Mouse (Mus musculus) bone marrow, adult 2 months (tissue): ENCODE data around the gene Mtmr2. TPM values are rescaled to one million over a fixed set of nuclear protein-coding genes. Genes with fewer than 3 reads are reported as not detected.
"Not testable (repeated sequence)": the region's sequence is repeated elsewhere in the genome, so short reads cannot be mapped to it uniquely, and the experiment has no call there.

Source experiments
- H3K27ac ChIP-seq: fragments of 200-500 bp; 2 replicates; pipeline ENCODE4 v1.5.1; 2012; ENCODE audit warnings: low read depth, mild to moderate bottlenecking, control low read depth, inconsistent platforms, low read length; ENCODE audit not compliant: control insufficient read depth, poor library complexity, insufficient read depth
- H3K4me1 ChIP-seq: fragments of 200-500 bp; 2 replicates; pipeline ENCODE4 v1.6.1; 2011; ENCODE audit warnings: low read length; ENCODE audit not compliant: control insufficient read depth, insufficient read depth
- H3K4me3 ChIP-seq: fragments of 200-500 bp; replicated peaks from 2 replicates; pipeline ENCODE3; 2011; ENCODE audit warnings: mild to moderate bottlenecking, low read depth, low read length, control low read depth; ENCODE audit not compliant: control insufficient read depth
- CTCF ChIP-seq: fragments of 200-500 bp; IDR thresholded peaks from 2 replicates; pipeline ENCODE4 v1.5.1; 2011; ENCODE audit warnings: low read length, control low read depth; ENCODE audit not compliant: control insufficient read depth, insufficient read depth
- POLR2A ChIP-seq: fragments of 200-500 bp; IDR thresholded peaks from 2 replicates; pipeline ENCODE4 v1.6.1; 2011; ENCODE audit warnings: low read depth, mild to moderate bottlenecking, control low read depth, low read length, borderline replicate concordance; ENCODE audit not compliant: control insufficient read depth
- WGBS: fragments of 180-500 bp; shearing (Covaris S2); methylation state at CpG from one replicate; pipeline ENCODE4 v1.1.7; 2018; 5-methylcytosine and 5-hydroxymethylcytosine counted together
- polyA plus RNA-seq: library from polyadenylated mRNA; stranded (reverse); fragments of >200 nt; gene quantifications from 2 replicates; pipeline ENCODE4 v1.2.4, GENCODE M21; 2011; ENCODE audit warnings: low replicate concordance; ENCODE audit not compliant: missing spikeins, insufficient read depth, insufficient read length

The Mtmr2 gene
- polyA plus RNA-seq, 1 experiment: 12.9 TPM

DNA sequence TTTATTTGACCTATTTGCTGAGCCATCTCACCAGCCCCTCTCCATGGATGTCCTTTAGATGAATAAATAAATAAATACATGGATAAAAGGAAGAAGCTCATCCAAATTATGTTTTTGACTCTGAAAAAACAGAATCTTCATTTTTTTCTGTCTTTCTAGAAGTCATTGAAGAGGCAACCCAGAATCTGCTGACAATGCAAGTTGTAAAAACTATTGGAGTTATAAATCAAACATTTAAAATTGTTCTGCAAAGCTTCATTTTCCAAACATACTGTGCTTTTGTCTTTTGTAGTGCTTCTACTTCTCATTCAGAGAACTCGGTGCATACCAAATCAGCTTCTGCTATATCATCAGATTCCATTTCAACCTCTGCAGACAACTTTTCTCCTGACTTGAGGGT, 33.8 kb downstream of the Mtmr2 start:
- Histone ChIP-seq H3K27ac (no peak overlapping the region), H3K4me3 (no peak overlapping the region), H3K4me1 (no peaks in the 10 kb centered on the region)
- 85% methylated on average over 1 of the region's 1 CpGs for WGBS
- no peak for TF ChIP-seq CTCF
- TF ChIP-seq POLR2A: no peak

DNA sequence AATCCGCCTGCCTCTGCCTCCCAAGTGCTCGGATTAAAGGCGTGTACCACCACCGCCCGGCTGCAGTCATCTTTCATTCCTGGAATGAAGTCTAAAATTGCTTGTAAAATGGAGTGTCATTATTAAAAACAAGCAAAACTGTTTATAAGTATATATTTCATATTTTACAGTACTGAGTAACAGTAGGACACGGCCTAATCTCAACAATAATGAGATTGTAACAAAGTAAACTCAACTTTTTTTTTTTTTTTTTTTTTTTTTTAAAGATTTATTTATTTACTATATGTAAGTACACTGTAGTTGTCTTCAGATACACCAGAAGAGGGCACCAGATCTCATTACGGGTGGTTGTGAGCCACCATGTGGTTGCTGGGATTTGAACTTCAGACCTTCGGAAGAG, 42.7 kb downstream of the Mtmr2 start:
- not testable (repeated sequence) for H3K4me1 ChIP-seq, H3K27ac ChIP-seq, H3K4me3 ChIP-seq
- 89% methylated on average over 8 of the region's 8 CpGs for WGBS

- Histone ChIP-seq H3K4me3 (no peak overlapping the region), H3K27ac (no peak overlapping the region), H3K4me1 (no peaks in the 10 kb centered on the region)
- no peak for TF ChIP-seq CTCF
- TF ChIP-seq POLR2A: no peak
- WGBS: 64% methylated on average over 1 of the region's 1 CpGs
These were observed 46.1 kb downstream of the Mtmr2 start for GRCm38 (mm10) chr9:13794302-13794701.

DNA sequence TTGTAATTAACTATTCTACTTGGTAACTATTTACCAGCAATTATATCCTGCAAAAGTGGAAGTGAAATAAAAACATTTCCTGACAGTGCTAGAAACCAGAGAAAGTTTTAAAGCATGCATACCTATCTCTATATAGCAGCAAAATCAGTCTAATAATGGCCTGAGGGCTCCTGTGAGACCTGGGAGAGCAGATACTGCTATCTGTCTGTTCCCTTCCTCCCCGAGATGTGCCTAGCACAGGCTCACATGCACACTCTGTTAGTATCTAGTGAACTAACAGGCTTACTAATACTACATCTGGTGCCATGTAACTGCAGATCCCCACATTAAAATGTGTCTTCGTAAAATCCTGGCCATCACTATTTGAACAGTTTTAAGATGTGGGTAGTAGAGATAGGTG, 46.5 kb downstream of the Mtmr2 start:
- TF ChIP-seq POLR2A (no peak), CTCF (no peak)
- WGBS: 78% methylated on average over 2 of the region's 2 CpGs

DNA sequence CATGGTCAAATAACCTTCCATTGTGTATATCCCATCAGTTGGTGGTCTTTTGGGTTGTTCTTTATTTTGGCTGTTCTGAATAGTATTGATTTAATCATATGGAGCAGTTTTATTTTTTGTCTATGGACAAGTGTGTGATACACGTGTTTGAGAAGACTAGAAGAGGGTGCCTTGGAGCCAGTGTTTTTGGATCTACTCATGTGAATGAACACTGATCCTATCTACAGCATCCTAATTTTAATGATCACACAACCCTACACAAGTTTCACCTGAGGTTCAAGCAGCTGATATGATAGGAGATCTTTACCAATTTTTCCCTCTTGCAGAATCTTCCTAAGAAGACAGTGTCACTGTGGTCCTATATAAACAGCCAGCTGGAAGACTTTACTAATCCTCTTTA, 56.3 kb downstream of the Mtmr2 start:
- Histone ChIP-seq H3K4me1 (no peaks in the 10 kb centered on the region), H3K4me3 (no peak overlapping the region), H3K27ac (no peak overlapping the region)
- 76% methylated on average over 1 of the region's 1 CpGs for WGBS
- TF ChIP-seq POLR2A: no peak
- TF ChIP-seq CTCF: no peak

More for the DNA sequence above, 46.5 kb downstream of the Mtmr2 start:
- H3K4me1 ChIP-seq: no peaks in the 10 kb centered on the region
- no peak overlapping the region for H3K4me3 ChIP-seq
- H3K27ac ChIP-seq: no peak overlapping the region

GRCm38 (mm10) chr9:13806854-13807253, 58.6 kb downstream of the Mtmr2 start:
- TF ChIP-seq POLR2A (no peak), CTCF (no peak)
- H3K4me1 ChIP-seq: no peaks in the 10 kb centered on the region
- WGBS: 93% methylated on average over 7 of the region's 7 CpGs
- H3K4me3 ChIP-seq: no peak overlapping the region
- no peak overlapping the region for H3K27ac ChIP-seq

- Histone ChIP-seq H3K4me1 (no peaks in the 10 kb centered on the region), H3K27ac (no peak overlapping the region), H3K4me3 (no peak overlapping the region)
- WGBS: 90% methylated on average over 5 of the region's 5 CpGs
- TF ChIP-seq POLR2A (no peak), CTCF (no peak)
These were observed 59.4 kb downstream of the Mtmr2 start for GRCm38 (mm10) chr9:13807657-13808056.

DNA sequence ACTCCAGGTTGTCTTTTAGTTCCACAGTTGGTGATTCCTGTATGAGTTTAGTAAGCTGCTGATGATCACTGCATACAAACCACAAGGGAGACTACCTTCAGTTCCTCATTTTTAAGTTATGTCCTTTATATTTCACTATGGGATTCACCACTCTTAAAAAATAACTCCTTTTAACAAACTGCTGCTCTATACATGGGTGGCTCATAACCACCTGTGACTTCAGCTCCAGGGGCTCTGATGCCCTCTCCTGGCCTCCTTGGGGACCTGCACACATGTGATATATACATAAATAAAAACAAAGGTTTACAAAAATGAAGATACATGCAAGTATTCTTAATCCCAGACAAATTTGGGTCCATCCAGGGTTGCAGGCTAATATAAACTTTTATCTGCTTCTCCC, 61.7 kb downstream of the Mtmr2 start:
- no peak overlapping the region for H3K27ac ChIP-seq
- H3K4me3 ChIP-seq: no peak overlapping the region
- TF ChIP-seq POLR2A (no peak), CTCF (peak; percentile 13; the same call in 1 of the 2 replicates)
- no peaks in the 10 kb centered on the region for H3K4me1 ChIP-seq

GRCm38 (mm10) chr9:13818369-13818768, 70.2 kb downstream of the Mtmr2 start:
- 90% methylated on average over 9 of the region's 9 CpGs for WGBS
- Histone ChIP-seq H3K4me1 (peaks cover 1% of the 10 kb centered on the region; the same call in 1 of the 2 replicates), H3K27ac (no peak overlapping the region), H3K4me3 (no peak overlapping the region)
- no peak for TF ChIP-seq POLR2A
- TF ChIP-seq CTCF: no peak

DNA sequence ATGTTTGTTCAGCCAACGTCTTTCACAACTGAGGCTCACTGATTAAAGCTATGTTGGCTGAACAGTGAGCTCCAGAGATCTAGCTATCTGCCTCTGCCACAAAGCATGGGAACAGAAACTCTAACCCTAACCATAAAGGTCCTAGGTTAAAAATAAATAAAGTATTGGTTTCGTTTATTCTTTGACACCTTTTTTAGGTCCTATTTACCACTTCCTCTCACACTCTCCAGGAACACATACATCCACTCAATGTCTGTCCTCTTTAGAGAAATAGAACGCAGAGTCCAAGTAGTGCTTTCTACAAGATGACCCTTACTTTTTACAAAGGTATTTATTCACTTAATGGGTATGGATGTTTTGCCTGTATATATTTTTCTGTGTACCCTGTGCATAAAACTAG, 72.6 kb downstream of the Mtmr2 start:
- H3K4me3 ChIP-seq: no peak overlapping the region
- 78% methylated on average over 3 of the region's 3 CpGs for WGBS
- peaks cover 1% of the 10 kb centered on the region; the same call in 1 of the 2 replicates for H3K4me1 ChIP-seq

More for the DNA sequence above, 72.6 kb downstream of the Mtmr2 start:
- H3K27ac ChIP-seq: no peak overlapping the region
- TF ChIP-seq CTCF (no peak), POLR2A (no peak)
